Mouse (Mus musculus) ovary, postnatal 10 days (tissue): ENCODE results near the gene Kxd1.

Experiments used
- DNase-seq: peaks from one replicate; pipeline ENCODE4 v3.0.0; 2022; ENCODE audit warnings: low spot score

Gene Kxd1

DNA sequence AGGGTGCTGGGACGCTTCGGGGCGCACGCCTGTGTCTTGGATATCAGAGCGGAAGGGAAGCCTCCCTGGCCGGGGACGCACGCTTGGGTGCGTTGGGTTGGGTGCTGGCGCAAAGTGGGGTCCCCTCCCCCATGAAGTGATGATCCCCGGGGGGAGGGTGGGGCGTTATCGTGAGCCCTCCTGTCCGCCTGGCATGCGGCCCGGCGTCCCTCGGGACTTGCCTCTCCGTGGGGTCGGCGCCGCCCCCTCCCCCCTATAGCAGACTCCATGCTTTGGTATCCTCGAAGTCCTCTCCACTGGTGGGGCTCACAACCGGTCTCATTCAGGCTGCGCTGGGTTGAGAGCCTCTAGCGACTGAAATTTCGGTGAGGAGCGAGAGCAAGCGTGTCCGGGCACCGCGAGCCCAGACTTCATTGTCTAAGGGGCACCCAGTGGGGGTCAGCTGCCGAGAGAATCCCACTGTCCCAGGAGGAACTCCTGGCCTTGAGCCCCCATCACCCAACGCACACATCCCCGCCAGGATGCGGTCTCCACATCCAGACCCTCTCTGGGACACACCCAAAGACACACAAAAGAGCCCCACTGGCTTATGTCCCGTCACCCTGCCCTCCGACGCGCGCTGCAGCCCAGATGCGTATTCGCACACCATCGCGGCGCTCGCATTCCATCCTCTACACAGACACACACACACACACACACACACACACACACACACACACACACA lies 33.9 kb downstream of the Kxd1 start:
- no peak for DNase-seq

DNA sequence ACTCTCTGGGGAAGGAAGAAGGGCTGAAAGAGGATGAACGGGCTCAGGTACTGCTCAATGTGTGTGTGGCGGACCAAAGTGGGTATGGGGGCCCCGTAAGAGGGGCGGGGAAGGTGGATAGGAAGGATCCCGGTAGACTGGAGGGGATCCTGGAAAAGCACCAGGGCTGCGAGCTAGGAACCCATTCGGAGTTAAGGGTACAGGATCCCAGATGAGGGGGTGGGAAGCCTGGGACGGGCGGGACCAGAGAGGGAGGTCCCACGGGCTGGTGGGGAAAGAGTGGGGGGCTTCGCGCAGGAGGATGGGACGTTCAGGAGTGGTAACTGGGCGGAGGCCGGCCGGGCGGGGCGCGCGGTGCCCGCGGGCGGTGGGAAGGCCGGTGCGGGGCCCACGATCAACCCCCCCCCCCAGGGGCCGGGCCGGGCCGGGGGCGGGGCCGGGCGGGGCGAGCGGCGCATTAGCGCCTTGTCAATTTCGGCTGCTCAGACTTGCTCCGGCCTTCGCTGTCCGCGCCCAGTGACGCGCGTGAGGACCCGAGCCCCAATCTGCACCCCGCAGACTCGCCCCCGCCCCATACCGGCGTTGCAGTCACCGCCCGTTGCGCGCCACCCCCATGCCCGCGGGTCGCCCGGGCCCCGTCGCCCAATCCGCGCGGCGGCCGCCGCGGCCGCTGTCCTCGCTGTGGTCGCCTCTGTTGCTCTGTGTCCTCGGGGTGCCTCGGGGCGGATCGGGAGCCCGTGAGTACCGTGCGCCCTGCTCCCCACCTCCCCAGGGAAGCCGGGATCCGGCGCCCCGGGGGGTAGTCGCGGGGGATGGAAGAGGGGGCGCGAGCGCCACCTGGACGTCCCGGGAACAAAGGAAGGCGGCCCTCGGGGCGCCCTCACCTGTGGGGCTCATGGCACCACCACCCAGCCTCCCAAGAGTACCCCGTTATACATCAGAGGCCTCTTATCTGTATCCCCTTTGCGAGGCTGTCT lies 34.8 kb downstream of the Kxd1 start, which contains the start of gene Crlf1:
TSS of gene Crlf1 (plus strand) at position 495 of the 977 bp plus-strand sequence.
- DNase-seq = no peak

DNA sequence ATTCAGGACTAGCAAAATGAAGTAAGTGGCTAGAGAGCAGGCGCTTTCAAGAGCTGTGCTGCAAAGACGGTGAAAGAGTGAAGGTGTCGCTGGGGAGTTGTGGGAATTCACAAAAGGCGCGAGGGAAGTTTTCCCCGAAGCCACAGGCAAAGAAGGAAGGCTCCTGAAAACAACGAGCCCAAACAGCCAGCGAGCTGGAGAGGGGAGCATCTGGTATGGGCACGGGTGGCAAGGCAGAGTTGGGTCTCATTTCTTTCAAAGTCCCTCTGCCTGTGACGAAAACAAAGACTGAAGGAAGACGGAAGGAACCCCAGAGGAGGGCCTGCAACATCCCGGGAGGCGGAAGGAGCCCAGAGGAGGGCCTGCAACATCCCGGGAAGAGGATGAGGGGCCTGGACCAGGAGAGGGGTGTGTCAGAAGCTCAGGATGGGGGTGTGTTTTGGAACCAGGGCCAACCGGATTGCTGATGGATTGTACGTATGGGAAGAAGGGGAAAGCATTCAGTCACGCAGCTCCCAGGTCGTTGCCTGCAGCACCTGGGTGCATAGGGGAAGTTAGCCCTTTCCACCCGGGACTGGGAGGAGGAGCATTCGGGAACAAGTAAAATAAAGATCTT lies 36.8 kb downstream of the Kxd1 start:
- no peak for DNase-seq

DNA sequence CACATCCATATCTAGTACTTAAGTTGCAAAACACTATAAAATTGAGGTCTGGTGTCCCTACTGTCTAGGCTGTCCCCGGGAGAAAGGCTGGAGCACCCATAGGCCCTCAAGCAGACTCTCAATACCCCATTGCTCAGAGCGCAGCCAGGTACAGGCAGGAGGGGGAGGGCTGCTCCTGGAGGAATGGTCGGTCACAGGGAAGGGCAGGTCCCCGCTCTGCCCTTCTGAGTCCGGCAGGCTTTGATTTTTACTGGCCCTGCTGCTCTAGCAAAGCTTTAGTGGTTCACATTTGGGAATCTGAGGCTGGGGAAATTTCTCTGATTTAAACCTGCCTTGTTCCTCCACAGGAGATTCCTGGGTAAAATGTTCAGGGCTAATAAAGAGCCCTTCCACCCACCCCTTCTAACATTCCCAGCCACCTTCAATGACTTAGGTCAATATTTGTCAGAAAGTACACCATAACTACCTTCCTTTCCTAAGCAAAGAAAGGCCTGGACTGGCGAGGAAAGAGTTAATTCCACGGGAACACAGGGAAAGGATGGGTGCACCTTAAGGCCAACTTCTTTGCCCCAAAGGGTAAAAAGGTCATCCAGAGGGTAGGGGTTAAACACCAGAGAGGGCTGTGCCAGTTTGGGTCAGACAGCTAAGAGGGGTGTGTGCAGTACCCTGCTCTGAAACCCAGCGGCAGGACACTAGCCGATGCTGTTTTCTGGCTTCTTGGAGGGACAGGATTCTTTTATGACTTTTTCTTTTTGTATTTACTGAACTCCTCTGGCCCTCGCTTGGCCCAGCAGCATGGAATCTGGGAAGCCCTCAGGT lies 37.5 kb downstream of the Kxd1 start:
- no peak for DNase-seq

DNA sequence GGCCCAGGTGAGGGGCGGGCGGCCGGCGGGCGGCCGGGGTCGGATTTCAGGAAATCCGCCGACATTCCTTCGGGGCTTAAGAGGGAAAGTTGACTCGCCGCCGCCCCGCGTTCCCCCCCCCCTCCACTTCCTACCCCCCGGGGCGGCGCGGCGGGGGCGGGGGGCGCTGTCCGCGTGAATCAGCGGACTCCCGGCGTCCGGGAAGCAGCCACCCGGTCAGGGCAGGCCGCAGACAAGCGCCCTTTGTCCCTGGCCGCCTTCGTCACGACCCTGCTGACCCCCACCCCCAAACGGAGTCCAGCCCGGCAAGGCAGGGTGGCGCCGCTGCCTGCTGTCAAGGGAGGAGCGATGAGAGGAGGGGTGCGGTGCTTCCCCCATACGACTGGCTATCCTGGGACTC lies 38.2 kb downstream of the Kxd1 start:
- DNase-seq = no peak

DNA sequence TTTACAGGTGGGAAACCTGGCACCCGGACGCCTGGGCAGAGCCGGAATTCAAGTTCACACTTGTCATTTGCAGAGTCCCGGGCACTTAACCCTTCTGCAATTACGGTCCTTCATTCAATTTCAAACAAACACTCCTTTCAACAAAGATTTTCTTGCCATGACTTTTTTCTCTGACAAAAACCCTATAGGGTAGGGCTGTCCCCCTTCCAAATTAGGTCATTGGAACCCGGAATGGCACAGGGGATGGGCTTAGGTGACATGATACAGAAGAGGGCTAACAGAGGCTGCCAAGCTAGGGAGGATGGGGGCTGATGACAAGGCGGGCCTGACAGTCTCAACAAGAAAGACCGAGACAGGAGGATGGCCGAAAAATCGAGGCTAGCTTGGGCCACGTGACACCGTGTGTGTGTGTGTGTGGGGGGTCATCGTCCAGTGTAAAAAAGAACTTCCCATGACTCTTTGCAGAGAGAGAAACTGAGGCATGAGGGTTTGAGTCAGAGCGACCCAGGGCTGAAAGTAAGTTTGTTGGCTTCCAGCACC lies 38.8 kb downstream of the Kxd1 start:
- no peak for DNase-seq

DNA sequence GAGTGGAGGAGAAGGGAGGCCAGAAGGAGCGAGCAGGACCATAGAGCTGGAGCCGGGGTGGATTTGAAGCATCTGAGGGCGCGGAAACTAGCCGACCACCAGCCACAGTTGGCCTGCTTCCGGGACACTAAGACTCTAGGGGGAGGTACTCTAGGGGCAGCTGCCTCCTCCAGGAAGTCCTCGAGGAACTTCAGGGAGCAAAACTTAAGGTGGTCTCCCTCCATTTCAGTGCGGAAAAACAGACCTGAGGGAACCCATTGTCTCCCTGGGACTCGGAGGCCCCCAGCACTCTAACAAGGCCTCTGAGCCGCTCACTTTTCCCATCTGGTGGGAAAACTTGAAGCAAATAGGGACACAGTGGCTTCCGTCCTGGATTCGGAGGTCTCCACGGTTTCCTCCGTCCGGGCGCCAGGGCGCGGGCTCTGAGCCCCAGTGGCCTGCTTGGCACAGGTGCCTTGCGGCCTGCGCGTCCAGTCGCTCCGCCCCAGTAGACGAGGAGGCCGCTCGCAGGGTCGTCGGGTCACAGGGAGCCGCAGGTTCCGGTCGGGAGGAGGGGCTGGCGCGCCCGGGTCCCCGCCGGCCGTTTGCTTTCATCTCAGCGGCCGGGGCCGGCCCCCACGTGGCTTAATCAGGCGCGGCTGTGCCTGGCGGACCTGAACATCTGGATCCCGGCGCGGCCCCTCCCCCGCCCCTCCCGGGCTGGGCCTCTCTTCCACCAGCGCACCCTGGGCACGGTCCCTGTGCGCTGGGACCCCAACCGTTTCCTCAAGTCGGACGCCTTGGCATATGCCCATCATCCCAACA lies 39.6 kb downstream of the Kxd1 start:
- DNase-seq = no peak

DNA sequence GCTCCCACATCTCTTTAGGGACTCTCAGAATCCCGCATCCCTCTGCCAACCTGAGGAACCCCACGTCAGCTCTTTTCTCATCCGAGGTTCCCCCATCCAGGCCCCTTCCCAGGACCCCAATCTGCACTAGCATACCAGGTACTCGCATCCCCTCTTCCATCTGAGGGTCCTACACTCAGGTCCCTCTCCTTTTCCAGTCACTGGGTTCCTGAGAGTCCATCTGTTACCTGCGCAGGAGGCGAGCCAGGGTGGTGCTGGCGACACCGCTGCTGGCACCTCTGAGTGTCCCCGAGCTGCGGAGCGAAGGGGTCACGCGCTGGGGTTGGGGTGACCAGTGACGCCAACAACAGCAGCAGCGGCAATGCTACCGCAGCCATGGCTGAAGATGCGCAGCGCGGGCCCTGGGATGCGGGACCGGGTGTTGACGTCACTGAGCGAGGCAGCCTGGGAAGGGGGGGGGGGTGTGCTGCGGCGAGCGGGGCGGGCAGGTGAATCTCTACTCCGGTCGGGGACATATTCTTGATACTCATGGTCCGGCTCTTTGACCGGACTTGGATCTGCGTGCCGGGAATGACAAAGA lies 40.7 kb downstream of the Kxd1 start, which contains the start of gene Tmem59l:
TSS of gene Tmem59l (minus strand) at position 418 of the 580 bp plus-strand sequence.
- no peak for DNase-seq

DNA sequence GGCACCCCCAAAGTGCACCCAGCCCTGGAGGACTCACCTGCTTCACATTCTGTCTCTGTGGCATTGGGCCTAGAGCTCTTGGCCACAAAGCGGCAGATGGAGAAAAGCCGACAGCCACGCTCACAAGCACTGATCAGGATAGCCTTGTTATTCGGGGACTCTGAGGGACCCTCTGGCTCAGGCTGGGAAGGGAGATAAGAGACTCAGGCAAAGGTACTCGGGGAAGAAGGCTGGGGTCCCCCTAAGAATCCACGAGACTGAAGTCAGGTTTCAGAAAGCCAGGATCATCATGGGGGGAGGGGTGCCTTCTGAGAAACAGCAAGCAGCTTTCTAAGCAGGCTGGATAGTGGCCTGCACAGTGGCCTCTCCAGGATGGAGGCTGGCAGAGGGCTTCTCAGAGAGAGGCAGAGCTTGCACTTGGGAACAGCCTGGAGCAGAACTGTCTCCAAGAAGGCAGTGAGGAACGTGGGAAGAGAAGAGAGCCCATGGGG lies 41.5 kb downstream of the Kxd1 start:
- DNase-seq = no peak

DNA sequence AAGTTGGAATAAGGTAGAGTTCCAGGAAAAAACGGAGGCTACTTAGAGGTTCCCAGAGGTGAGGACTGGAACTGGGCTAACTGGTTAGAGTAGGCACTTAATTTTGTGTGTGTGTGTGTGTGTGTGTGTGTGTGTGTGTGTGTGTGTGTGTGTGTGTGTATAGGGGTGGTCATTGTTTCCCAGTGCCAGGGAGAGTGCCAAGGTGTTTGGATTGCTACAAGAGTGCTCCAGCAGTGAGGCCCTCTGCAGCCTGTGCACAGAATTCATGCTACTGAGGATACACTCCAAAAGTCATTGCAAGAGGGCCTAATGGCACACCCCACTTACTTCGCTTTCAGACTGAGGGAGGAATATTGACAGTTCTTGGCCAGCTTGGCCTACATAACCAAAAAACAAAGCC lies 44.8 kb downstream of the Kxd1 start:
- DNase-seq = no peak

DNA sequence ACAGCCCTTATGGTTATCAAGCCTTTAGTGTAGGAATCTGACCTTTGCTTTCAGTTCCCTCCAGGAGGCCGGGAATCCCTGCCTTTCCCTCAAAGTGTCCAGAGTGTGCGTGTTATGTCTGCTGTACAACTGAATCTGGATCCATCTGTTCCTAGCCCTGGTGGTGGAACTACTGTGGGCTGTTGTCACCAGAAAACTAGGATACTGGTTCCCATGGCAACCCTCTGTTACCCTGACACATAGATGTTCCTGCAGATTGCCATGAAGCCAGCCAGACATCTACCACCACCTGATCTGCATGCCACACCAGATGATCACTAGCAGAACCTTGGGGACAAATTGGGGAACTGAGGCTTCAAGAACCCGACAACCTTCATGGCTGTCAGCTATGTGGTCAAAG lies 45.8 kb downstream of the Kxd1 start:
- no peak for DNase-seq

DNA sequence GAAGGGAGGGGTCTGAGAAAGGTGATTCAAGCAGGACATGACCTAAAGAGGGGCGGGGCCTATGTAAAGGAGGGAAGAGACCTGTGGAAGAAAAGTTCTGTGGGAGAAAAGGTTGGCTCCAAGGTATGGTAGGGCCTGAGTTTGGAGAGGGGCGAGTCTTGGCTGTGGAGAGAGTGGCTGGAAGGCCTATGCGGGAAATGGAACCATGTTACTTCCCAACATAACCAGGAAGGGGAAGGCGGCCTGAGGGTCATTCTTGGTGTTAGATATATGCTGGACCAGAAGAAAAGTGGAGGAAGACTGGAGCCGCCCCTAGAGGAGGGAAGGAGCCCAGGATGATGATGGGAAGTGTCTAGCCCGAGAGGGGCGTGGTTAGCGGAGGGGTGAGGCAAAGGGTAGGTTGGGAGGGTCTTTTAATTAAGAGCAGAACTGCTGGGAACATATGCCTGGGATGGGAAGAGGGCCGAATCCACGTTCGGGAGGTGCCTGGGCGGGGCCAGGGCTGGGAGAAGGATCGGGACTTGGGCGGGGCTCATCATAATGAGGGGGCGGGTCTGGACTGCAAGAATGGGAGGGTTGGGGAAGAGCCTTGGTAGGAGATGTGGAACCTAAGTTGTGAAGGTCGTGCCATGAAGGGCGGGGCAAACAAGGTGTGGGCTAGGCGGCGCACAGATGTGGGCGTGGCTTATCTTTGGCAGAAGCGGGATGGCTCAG lies 50.3 kb downstream of the Kxd1 start:
- DNase-seq = no peak

DNA sequence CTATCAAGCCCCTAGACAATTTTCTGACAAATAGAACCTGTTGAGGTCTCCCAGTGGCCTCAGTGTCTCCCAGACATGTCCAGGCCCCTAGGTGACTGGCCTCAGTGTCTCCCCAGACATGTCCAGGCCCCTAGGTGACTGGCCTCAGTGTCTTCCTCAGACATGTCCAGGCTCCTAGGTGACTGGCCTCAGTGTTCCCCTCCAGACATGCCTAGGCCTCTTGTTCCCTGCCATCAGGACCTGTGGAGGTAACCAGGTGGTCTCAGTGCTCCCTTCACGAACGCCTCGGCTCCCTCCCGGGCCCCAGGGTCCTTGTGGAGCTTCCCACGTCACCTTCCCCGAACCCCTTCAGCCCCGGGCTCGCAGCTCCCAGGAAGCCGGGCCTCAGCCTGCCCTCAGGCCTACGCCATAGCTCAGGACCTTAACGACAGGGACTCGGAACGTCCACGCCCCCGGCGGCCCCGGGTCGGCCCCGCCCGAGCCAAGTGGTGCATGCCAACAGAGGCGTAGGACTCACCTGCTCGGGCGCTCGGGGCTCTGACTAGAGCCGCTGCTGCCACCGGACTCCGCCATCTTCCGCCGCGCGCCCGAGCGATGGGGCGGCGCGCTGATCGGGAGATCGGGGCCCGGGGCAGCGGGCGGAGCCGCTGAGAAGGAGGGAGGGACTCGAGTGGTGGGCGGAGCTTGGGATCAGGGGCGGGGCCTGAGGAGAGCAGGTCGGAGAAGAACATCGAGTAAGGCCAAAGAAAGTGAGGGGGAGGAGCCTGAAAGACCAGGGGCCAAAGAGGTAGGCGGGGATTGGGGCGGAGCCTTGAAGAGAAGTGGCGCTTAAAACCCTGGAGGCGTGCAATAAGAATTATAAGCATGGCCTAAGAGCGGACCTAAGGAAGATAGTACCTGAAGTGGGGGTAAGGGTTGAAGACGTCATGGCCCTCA lies 51.2 kb downstream of the Kxd1 start, which contains the start of gene Klhl26:
TSS of gene Klhl26 (minus strand) at position 636 of the 936 bp plus-strand sequence.
- DNase-seq = peak; percentile 78

DNA sequence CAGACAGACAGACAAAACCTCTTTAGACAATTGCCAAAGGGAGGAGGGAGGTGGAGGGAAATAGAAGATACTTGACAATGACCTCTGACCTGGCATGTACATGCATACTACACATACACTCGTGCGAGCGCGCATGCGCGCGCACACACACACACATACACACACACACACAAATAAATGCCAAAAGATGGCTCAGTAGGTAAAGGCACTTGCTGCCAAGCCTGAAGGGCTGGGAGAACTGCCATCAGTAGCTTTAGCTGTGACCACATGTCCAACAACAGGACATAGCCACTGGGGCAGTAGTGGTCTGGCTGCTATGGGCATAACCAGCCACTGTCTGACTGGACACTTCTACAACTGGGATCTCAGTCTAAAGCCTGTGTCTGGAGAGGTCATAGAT lies 55.9 kb downstream of the Kxd1 start:
- DNase-seq = no peak

DNA sequence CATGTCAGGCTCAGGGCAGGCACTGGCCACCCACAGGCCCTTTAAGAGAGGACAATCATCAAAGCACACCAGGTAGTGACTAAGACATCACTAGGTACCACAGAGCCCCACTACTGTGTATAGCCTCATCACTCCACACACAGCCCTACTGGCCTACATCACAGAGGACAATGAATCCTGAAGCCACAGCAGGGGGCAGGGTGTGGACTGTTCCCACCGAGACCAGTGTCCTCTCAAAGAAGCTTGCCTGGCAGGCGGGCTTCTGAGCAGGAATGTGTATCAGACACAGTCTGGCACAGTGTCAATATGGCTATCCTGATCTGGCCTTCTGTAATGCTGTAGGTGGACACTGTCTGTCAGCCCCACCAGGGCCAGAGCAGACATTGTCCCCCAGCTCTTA lies 57.8 kb downstream of the Kxd1 start:
- DNase-seq = no peak

DNA sequence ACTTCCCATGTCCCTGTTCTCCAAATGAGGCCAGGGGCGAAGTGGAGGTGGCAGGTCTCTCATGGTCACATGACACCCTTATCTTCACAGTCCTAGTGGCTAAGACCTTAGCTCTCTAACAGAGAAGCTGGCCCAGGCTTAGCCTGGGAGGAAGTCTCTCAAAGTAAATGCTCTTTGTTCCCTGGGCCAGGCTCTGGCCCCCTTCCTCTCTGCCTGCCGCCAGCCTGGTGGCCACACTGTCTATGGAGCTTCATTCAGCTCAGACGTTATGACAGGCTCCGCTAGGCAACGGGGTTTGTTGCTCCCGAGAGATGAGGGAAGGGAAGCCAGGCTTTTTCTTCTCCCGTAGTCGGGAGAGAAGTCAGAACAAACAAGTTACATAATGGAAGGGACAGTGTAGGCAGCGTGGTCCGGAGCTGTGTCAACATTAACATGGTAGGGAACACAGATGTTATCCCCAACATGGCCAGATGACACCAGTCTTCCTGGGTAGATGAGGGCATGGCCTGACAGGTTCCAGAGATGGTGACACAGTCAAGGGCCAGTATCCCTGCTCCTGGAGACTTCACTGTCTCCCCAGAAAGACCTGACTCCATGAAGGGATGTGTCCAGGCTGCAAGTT lies 58.4 kb downstream of the Kxd1 start:
- no peak for DNase-seq

DNA sequence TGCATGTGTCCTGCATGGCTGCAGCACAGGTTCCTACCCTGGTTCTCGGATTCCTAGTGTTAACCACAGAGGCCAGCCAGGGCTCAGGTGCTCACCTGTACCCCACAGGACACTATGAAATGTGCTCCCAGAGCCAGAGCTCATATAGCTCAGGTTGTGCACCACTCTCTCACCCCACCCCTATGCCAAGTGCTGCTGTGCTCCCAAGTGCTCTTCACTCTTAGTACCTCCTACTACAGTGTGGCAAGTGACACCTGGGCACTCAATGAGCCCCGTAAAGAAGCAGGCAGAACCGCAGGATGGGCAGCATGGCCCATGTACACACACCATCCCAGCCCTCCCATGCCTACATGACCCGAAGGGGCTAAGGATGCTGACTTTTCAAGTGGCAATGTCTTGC lies 59.0 kb downstream of the Kxd1 start:
- DNase-seq = no peak

DNA sequence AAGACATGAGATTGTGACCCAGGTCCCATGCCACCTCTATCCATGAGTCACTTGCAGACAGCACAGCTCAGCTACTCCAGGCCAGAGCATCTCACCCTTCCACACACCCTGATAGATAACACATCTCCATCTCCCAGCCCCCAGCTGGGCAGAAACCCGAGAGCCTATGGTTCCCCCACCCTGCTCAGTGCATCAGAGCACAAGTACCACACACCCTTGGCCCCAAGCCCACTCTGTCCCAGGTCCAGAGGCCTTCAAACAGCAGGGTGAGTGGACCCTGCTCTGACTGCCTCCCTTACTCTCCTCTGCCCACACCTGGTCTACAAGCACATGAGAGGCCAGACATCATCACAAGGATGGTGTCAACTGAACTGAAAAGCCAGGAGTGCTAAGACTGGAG lies 59.8 kb downstream of the Kxd1 start:
- no peak for DNase-seq
